Mouse (Mus musculus) G1E-ER4 (cell line): ENCODE results near the gene Exoc6. TPM values are rescaled to one million over a fixed set of nuclear protein-coding genes. Genes with fewer than 3 reads are reported as not detected.

Source experiments
- GATA1 ChIP-seq: IDR thresholded peaks from one replicate; pipeline ENCODE4 v1.8.0; 2012; ENCODE audit warnings: low read length, inconsistent platforms
- polyA plus RNA-seq: library from polyadenylated mRNA; stranded (reverse); fragments of >175 nt; gene quantifications from 2 replicates; pipeline ENCODE4 v1.2.3, GENCODE M21; 2012

Gene Exoc6
- polyA plus RNA-seq, result 22.3 and 31.0 TPM in 2 replicates

- no peak for TF ChIP-seq GATA1
Measured at GRCm38 (mm10) chr19:37550101-37551039, at the start of gene Exoc6. Gene Exoc6 (plus strand): TSS chr19:37550418.

GRCm38 (mm10) chr19:37502996-37503395 lies 47.2 kb upstream of the Exoc6 start:
- TF ChIP-seq GATA1, result no peak

- TF ChIP-seq GATA1, result no peak
Measured at GRCm38 (mm10) chr19:37506066-37506465, 44.2 kb upstream of the Exoc6 start.

GRCm38 (mm10) chr19:37506614-37507013 lies 43.6 kb upstream of the Exoc6 start:
- no peak for TF ChIP-seq GATA1

GRCm38 (mm10) chr19:37509725-37510124 lies 40.5 kb upstream of the Exoc6 start:
- no peak for TF ChIP-seq GATA1

GRCm38 (mm10) chr19:37514811-37515292 lies 35.4 kb upstream of the Exoc6 start:
- TF ChIP-seq GATA1, result no peak

- TF ChIP-seq GATA1, result peak; percentile 42
Measured at GRCm38 (mm10) chr19:37517419-37517818, 32.8 kb upstream of the Exoc6 start.

GRCm38 (mm10) chr19:37520740-37521433 lies 29.3 kb upstream of the Exoc6 start:
- TF ChIP-seq GATA1, result no peak

GRCm38 (mm10) chr19:37521434-37521781 lies 28.8 kb upstream of the Exoc6 start:
- TF ChIP-seq GATA1, result no peak

- peak; percentile 90 for TF ChIP-seq GATA1
Measured at GRCm38 (mm10) chr19:37523280-37524062, 26.7 kb upstream of the Exoc6 start.

GRCm38 (mm10) chr19:37525925-37526324 lies 24.3 kb upstream of the Exoc6 start:
- no peak for TF ChIP-seq GATA1

GRCm38 (mm10) chr19:37526768-37527167 lies 23.4 kb upstream of the Exoc6 start:
- TF ChIP-seq GATA1, result no peak

GRCm38 (mm10) chr19:37528581-37528980 lies 21.6 kb upstream of the Exoc6 start:
- TF ChIP-seq GATA1, result peak; percentile 40

- TF ChIP-seq GATA1, result no peak
Measured at GRCm38 (mm10) chr19:37529296-37529695, 20.9 kb upstream of the Exoc6 start.

GRCm38 (mm10) chr19:37529975-37530515 lies 20.2 kb upstream of the Exoc6 start:
- TF ChIP-seq GATA1, result no peak

GRCm38 (mm10) chr19:37530601-37531000 lies 19.6 kb upstream of the Exoc6 start:
- no peak for TF ChIP-seq GATA1
